Comparison of ENCODE assay signal across 8 mouse cellular contexts in genomic region chrX:101384439-101385137, GRCm38 (mm10). TPM values are rescaled to one million over a fixed set of nuclear protein-coding genes. Genes with fewer than 3 reads are reported as not detected.
DNase-seq lines count a peak whose midpoint lies in the region; ATAC-seq and TF ChIP-seq lines count a peak whose summit lies in the region.

No protein-coding gene starts in this region.

- no peaks in the 10 kb centered on the region for H3K4me1 ChIP-seq in limb, embryonic 11.5 days (ENCODE audit: control insufficient read depth, insufficient read depth, low read length)
- no peaks in the 10 kb centered on the region for H3K4me1 ChIP-seq in stomach, postnatal 0 days (replicated peaks; ENCODE audit: control insufficient read depth, insufficient read depth)

- 24% methylated on average over 32 of the region's 32 CpGs for WGBS in limb, embryonic 11.5 days
- 22% methylated on average over 32 of the region's 32 CpGs for WGBS in stomach, postnatal 0 days

- no peak overlapping the region for H3K27ac ChIP-seq in limb, embryonic 11.5 days (replicated peaks; ENCODE audit: low read depth, low read length)
- H3K27ac ChIP-seq in stomach, postnatal 0 days (replicated peaks), result no peak overlapping the region

- peak overlapping the region; percentile 22; the same call in 1 of the 2 replicates for H3K4me2 ChIP-seq in limb, embryonic 11.5 days (ENCODE audit: low read depth, severe bottlenecking)
- H3K4me2 ChIP-seq in stomach, postnatal 0 days (replicated peaks; ENCODE audit: low read depth), result peak overlapping the region; percentile 17; the same call in 1 of the 2 replicates

- TF ChIP-seq CTCF in stomach, postnatal 0 days (IDR thresholded peaks at IDR 0.05; ENCODE audit: low read depth), result no peak

- no peaks in the 10 kb centered on the region for H3K36me3 ChIP-seq in limb, embryonic 11.5 days (ENCODE audit: control insufficient read depth, insufficient read depth, low read length)
- H3K36me3 ChIP-seq in stomach, postnatal 0 days (ENCODE audit: control insufficient read depth, insufficient read depth, low read length), result no peaks in the 10 kb centered on the region

- peak; percentile 4 for DNase-seq in gastrocnemius, postnatal 10 days
- DNase-seq in gastrocnemius, postnatal 25 days, result no peak
- DNase-seq in retina, postnatal 1 day, result peak; percentile 21
- DNase-seq in retina, embryonic 14.5 days (ENCODE audit: low spot score), result no peak
- DNase-seq in limb, embryonic 11.5 days (ENCODE audit: low spot score), result peak; percentile 21
- no peak for DNase-seq in stomach, postnatal 0 days (ENCODE audit: low spot score)
- DNase-seq in adrenal gland, adult (ENCODE audit: inconsistent age in 2 of 2, low spot score in 1 of 2), result no peak
- DNase-seq in spleen, postnatal 10 days (ENCODE audit: low spot score in 2 of 2), result no peak

- no peak overlapping the region for H3K9ac ChIP-seq in limb, embryonic 11.5 days (ENCODE audit: low read length)
- H3K9ac ChIP-seq in stomach, postnatal 0 days (ENCODE audit: low read length), result no peak overlapping the region

- H3K9me3 ChIP-seq in limb, embryonic 11.5 days (ENCODE audit: control insufficient read depth, low read length), result no peaks in the 10 kb centered on the region
- no peaks in the 10 kb centered on the region for H3K9me3 ChIP-seq in stomach, postnatal 0 days (ENCODE audit: control insufficient read depth, low read length)

- ATAC-seq in limb, embryonic 11.5 days (ENCODE audit: insufficient number of reproducible peaks, low FRiP score, low TSS enrichment, low read depth), result no peak
- ATAC-seq in stomach, postnatal 0 days (ENCODE audit: low FRiP score, low TSS enrichment), result no peak

- H3K4me3 ChIP-seq in limb, embryonic 11.5 days (ENCODE audit: low read depth, low read length), result 0 out of 2 replicates have a peak overlapping the region, but pooled peaks have one; percentile 5
- no peak overlapping the region for H3K4me3 ChIP-seq in stomach, postnatal 0 days (ENCODE audit: low read depth, low read length)

- peaks cover 44% of the 10 kb centered on the region for H3K27me3 ChIP-seq in limb, embryonic 11.5 days (ENCODE audit: control insufficient read depth, insufficient read depth, low read length)
- no peaks in the 10 kb centered on the region for H3K27me3 ChIP-seq in stomach, postnatal 0 days (ENCODE audit: control insufficient read depth, insufficient read depth, low read length)

- TF ChIP-seq EP300 in stomach, postnatal 0 days (optimal IDR thresholded peaks at IDR 0.05), result no peak

RNA-seq across cellular contexts. Expression of gene Gjb1, which starts 8.4 kb away (rescaled TPM):
- 1 to 10 TPM; 1.8 to 2.1 TPM for total RNA-seq in gastrocnemius, postnatal 10 days (2021)
- under 1 TPM; 0.46 TPM for total RNA-seq in gastrocnemius, postnatal 25 days (2021)
- polyA plus RNA-seq in limb, embryonic 11.5 days (2014; fragmentation: Nextera tagmentation; extraction: Ambion mirVana), result not detected in 2 replicates
- 49.0 and 52.2 TPM in 2 replicates for polyA plus RNA-seq in stomach, postnatal 0 days (2015; fragmentation: Nextera tagmentation; extraction: Ambion mirVana)

RNA-seq across cellular contexts. Expression of gene Zmym3, which starts 36.1 kb away (rescaled TPM):
- total RNA-seq in gastrocnemius, postnatal 10 days (2021), result 10 to 100 TPM; 10.1 to 21.4 TPM
- 1 to 10 TPM; 7.8 to 9.7 TPM for total RNA-seq in gastrocnemius, postnatal 25 days (2021)
- 27.4 and 29.5 TPM in 2 replicates for polyA plus RNA-seq in limb, embryonic 11.5 days (2014; fragmentation: Nextera tagmentation; extraction: Ambion mirVana)
- 12.2 and 13.2 TPM in 2 replicates for polyA plus RNA-seq in stomach, postnatal 0 days (2015; fragmentation: Nextera tagmentation; extraction: Ambion mirVana)

RNA-seq across cellular contexts. Expression of gene Nono, which starts 44.5 kb away (rescaled TPM):
- total RNA-seq in gastrocnemius, postnatal 10 days (2021), result 10 to 100 TPM; 91.9 to 98.8 TPM
- 10 to 100 TPM; 40.4 to 46.1 TPM for total RNA-seq in gastrocnemius, postnatal 25 days (2021)
- polyA plus RNA-seq in limb, embryonic 11.5 days (2014; fragmentation: Nextera tagmentation; extraction: Ambion mirVana), result 639 and 680 TPM in 2 replicates
- 107 and 119 TPM in 2 replicates for polyA plus RNA-seq in stomach, postnatal 0 days (2015; fragmentation: Nextera tagmentation; extraction: Ambion mirVana)

Comparison
In these comparisons a context has a peak if more than half of its experiments do, and no peak if none do; other contexts are left out.
1. DNase-seq: peak in gastrocnemius, postnatal 10 days (single experiment), retina, postnatal 1 day (single experiment) and limb, embryonic 11.5 days (single experiment); none in gastrocnemius, postnatal 25 days (single experiment), retina, embryonic 14.5 days (single experiment), stomach, postnatal 0 days (single experiment), adrenal gland, adult (0 of 2) and spleen, postnatal 10 days (0 of 2).